Mouse (Mus musculus): ENCODE results near the gene Olfr340.
"Not testable (repeated sequence)": the region's sequence is repeated elsewhere in the genome, so short reads cannot be mapped to it uniquely, and the experiment has no call there.

The Olfr340 gene

DNA sequence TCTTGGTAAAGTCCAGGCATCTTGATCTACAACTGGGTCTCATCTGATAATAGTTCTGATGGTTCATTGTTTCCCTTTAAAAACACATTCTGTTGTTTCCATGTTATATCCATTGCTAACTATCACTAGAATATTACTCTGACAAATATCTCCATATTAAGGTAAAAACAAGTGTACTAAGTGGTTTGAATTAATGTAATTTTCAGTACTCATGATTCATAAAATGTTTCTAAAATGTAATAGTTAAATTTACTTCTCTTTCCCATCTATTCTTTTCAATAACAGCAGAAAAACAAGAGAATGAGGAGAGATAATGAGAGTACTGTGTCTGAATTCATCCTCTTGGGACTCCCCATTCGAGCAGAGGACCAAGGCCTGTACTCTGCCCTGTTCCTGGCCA, at the start of gene Olfr340:
Olfr340 (plus strand) TSS at position 301 of the 400 bp plus-strand sequence.
- DNase-seq, result no peak

DNA sequence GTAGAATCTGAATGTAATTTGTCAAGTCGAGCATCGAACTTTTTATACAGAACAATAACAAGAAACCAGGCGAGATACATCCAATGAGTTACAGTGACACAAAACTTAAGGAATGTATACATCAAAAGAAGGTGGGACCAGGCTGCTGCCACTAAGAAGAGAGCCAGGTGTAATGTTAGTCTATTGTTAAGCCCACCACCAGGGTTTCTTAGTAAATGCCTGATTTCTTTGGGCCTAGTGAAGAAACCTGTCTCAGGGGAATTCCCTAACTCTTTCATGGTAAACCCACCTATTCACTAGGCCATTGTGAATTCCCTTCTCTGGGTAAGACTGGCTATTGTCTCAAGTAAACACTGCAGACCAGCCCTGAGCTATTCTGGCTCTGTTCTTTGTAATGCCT, 37.2 kb upstream of the Olfr340 start:
- not testable (repeated sequence) for DNase-seq

DNA sequence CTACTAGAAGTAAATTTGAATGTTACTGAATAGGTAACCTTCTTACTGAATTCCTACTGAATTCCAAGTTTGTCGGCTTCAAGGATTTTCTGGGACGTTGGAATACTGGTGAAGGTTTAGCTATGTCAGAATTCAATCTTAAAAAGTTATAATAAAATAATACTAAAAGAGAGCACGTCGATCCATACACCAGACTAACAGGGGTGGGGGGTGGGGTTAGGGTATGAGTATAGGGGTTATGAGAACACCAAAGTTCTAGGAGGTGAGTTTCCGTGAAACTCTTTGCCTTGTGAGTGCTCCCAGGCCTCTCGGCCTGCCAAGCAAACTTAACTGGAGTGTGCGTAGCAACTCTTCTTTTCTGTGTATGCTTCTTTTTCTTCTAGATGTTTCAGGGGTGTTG, 36.8 kb upstream of the Olfr340 start:
- not testable (repeated sequence) for DNase-seq

DNA sequence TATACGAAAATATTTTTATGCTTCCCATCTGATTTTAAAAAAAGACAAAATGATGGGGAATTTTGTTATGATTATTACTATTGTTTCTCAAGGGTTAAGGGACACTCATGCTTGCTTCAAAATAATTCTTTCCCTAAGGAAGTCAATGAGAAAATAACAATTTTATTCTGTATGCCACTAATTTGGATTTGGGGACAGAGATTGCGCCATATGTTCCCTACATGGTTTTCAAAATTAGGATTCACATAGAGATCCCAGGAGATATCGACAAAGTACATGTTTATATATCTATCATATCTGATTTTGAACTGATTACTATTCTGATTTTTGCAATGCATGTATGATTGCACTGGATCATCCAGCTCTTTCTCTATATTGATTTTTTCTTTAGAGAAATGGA, 33.7 kb upstream of the Olfr340 start, which contains the start of gene Olfr339:
Olfr339 (plus strand) TSS at position 301 of the 400 bp plus-strand sequence.
- DNase-seq, result no peak

DNA sequence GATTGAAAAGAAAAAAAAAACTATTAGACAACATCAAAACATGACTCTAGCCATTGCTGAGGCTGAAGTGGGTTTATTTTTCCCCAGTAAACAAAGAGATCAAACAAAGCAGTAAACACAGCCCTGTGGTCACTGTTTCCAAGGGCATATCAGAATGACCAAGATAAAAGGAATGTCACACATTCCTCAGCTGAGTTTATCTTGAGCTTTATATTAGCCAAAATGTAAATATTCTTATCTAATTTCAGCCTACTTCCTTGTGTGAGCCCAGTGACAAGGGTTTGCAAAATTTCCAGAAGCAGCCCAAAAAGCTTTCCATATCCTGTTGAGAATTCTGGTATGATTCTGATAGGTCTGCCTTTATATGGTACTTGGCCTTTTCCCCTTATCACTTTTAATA, 21.2 kb downstream of the Olfr340 start:
- DNase-seq, result no peak

DNA sequence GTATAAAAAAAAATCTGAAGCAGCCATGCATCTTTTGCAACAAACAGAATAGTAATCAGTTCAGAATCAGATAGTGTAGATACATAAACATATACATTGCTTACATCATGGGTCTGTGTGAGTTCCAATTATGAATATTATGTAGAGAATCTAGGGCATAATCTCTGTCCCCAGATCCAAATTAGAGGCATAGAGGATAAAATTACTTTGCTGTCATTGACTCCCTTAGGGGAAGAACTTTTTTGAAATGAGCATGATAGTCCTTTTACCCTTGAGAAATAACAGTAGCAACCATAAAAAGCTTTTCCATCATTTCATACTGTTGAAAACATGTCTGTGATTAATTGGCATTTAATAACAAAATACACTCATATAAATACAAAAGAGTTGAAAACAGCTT, 30.0 kb downstream of the Olfr340 start, which contains the start of gene Olfr341:
Olfr341 (minus strand) TSS at position 101 of the 400 bp plus-strand sequence.
- no peak for DNase-seq
